Mouse (Mus musculus) brain, embryonic 14.5 days (tissue): Measurements from ENCODE around the gene Stx1a.

Experiments used
- CTCF ChIP-seq: fragments of 200-500 bp; IDR thresholded peaks from 2 replicates; pipeline ENCODE4 v1.5.1; 2012; ENCODE audit warnings: inconsistent platforms, mild to moderate bottlenecking, moderate library complexity, borderline replicate concordance; ENCODE audit not compliant: insufficient read depth, insufficient read length; ENCODE audit errors: extremely low read depth
- POLR2A ChIP-seq: fragments of 200-500 bp; IDR thresholded peaks from 2 replicates; pipeline ENCODE4 v1.6.1; 2012; ENCODE audit warnings: mild to moderate bottlenecking, inconsistent platforms, borderline replicate concordance; ENCODE audit not compliant: poor library complexity, insufficient read depth, insufficient read length, severe bottlenecking; ENCODE audit errors: extremely low read depth

GRCm38 (mm10) chr5:135075655-135076054 lies 52.4 kb downstream of the Stx1a start:
- TF ChIP-seq CTCF (no peak), POLR2A (no peak)
